Mouse (Mus musculus): ENCODE measurements around the gene Ndufb6. TPM values are rescaled to one million over a fixed set of nuclear protein-coding genes. Genes with fewer than 3 reads are reported as not detected.

Gene Ndufb6
- total RNA-seq, 4 experiments from 2014 or later, result 266 to 287 (median 272) TPM

GRCm38 (mm10) chr4:40254385-40255103, 24.7 kb downstream of the Ndufb6 start:
- no peak for DNase-seq (ENCODE audit: low spot score in 2 of 2)

DNA sequence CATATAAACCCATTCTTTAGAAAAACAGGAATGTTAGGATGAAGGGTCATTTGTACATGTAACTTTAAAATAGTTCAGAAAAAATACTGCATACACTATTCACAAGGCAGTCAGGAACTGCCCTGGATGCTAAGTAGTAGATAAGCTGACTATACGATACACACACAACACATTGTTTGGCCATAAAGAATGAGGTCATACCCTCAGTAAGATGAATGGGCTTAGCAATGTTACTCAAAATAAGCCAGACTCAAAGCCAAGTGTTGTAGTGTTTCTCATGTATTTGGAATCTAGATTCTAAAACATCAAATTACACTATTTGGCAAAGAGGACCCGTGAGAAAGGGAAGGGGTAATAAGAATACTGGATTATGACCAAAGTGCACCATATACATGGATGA, 25.5 kb downstream of the Ndufb6 start:
- no peak for DNase-seq (ENCODE audit: low spot score in 2 of 2)

DNA sequence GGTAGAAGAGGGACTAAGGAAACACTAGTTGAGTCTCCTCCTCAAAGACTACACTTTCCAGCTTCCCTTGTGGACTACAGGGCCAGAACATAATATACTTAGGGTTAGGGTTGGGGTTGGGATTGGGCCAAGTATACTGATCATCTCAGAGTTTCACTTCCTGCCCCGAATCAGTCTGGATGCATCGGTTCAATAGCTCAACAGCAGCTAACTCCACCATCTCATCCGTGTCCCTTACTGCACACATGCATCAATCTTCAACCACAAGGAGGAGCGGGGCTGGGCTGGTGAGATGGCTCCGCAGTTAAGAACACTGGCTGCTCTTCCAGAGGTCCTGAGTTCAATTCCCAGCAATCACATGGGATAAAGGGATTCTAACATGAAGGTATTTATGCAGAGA, 28.2 kb downstream of the Ndufb6 start:
- no peak for DNase-seq (ENCODE audit: low spot score in 2 of 2)

GRCm38 (mm10) chr4:40244035-40244434, 35.2 kb downstream of the Ndufb6 start:
- no peak for DNase-seq (ENCODE audit: low spot score in 2 of 2)

DNA sequence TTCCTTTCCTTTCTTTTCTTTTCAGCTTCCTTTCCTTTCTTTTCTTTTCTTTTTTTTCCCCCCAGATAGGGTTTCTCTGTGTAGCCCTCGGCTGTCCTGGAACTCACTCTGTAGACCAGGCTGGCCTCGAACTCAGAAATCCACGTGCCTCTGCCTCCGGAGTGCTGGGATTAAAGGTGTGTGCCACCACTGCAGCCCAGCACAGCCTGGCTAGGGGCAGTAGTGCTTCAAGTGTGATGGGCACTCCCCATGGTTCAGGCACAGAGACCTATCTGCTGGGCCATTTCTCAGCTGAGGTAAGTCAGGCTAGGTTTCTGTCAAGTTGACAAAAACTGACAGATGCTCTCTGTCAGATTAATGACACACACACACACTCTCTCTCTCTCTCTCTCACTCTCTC, 36.2 kb downstream of the Ndufb6 start:
- DNase-seq (ENCODE audit: low spot score in 2 of 2), result no peak

- no peak for DNase-seq (ENCODE audit: low spot score in 2 of 2)
These were observed 37.3 kb downstream of the Ndufb6 start for GRCm38 (mm10) chr4:40241928-40242327.

- DNase-seq (ENCODE audit: low spot score in 2 of 2), result no peak
These were observed 38.9 kb downstream of the Ndufb6 start for GRCm38 (mm10) chr4:40240272-40240744.

DNA sequence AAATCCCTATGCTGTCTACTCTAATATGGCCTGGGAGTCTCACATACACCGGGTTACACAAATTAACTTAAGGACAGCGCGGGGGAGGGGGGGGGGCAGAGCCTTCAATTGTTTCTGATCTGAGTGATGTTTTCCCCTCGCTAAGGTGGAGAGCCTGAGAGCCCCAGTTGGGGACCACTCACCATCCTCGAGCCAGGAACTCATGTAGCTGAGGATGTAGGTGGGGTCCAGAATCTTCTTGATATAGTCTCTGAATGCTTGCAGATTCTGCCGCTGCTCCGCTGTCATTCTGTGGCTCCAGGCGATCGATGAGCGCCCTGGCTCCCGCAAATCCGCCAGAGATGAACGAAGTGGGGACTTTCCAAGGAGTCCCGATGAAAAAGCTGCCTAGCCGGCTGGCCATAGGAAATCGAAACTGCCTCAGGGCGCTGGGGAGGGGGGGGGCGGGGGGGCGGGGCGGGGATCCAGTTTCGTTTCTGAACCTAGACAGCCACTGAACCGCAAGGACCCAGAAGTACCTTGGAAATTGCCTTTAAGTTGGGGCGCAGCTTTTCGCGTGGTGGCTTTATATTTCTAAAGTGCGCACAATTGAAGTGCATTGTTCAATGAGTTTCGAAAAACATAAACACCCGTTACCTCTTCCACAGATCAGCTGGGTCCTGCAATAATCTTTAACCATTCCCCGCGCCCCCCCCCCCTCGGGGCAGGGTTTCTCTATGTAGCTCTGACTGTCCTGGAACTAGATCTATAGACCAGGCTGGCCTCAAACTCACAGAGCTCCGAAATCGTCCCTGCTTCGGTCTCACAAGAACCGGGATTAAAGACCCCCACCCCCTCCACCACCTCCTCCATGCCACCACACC, 39.6 kb downstream of the Ndufb6 start, which contains the start of gene Ddx58:
Gene Ddx58, minus strand, starts transcription at position 420 of the 863 bp plus-strand sequence.
- DNase-seq (ENCODE audit: low spot score in 2 of 2), result no peak

GRCm38 (mm10) chr4:40238483-40239408, 40.5 kb downstream of the Ndufb6 start:
- peak in 1 of 2 experiments; percentile 28 for DNase-seq (ENCODE audit: low spot score in 2 of 2)

DNA sequence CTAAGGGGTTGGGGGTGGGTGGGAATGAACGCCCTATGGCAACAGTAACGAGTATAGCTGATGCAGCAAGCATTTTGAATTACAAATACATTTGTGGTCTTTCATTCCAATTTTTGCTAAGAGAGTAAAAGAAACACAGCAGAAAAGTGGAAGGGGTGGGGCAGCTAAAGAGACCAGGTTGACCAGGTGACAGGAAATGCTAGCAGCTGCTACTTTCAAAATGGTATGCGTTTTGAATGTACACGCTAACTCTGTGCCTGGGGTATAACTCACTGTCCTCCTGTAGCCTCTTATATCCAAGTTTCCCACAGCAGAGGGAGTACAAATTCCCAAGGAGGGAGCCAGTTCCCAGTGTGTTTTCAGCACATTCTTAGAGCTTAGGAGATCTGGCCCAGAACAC, 42.4 kb downstream of the Ndufb6 start:
- DNase-seq (ENCODE audit: low spot score in 2 of 2), result no peak

DNA sequence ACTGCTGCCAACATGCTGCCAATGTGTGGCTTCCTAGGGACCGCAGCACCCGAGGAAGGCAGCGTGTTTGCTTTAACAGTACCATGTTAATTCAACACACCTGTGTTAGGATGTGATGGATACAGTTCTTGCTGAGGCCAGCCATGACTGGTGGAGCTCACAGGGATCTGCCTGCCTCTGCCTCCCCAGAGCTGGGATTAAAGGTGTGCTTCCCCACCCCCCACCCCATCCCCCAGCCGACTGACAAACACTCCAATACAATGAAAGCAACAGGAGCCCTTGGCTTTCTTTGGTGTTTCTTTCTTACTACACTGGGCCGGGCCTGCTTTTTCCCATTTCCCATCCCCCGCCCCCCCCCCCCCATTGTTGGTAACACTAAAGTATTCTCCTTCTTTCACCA, 45.0 kb downstream of the Ndufb6 start:
- DNase-seq (ENCODE audit: low spot score in 2 of 2), result no peak

DNA sequence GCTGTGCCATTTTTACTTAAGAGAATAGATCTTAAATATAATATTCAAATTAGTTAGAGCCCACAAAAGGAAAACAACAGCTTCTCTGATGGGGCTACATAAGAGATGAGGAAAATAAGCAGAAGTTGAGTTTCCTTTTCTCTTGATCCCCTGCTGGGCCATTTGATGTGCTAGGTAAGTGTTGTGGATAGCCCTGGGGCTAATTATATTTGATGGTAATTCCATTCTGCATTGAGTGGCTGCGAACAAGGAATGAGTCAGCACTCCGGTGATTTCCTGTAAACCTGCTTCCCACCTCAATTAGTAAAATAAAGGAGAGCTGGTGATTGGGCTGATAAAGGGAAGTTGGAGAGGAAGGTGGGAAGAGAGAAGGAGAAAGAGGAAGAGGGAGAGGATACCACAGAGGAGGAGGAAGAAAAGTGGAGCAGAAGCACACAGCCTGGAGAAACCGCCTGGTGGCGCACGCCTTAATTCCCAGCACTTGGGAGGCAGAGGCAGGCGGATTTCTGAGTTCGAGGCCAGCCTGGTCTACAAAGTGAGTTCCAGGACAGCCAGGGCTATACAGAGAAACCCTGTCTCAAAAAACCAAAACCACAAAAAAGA, 46.1 kb downstream of the Ndufb6 start:
- no peak for DNase-seq (ENCODE audit: low spot score in 2 of 2)

DNA sequence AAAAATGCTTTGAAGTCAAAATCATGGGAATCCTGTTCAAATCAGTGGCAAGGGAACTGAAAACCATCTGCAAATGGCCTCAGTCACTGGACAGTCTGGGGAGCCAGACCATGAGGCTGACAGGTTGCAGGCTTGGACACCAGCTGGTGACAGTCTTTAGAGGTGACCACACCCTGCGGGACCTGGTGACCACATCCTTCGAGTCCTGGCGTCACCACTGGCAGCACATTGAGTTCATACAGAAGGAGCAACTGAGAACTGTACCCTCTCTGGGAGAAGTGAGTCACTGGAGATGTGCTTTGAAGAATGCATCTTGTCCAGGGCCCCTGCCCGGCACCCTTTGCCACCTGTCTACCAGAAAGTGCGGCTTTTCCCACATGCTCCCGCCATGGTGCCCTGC, 49.5 kb downstream of the Ndufb6 start:
- DNase-seq (ENCODE audit: low spot score in 2 of 2), result no peak

- no peak for DNase-seq (ENCODE audit: low spot score in 2 of 2)
These were observed 51.3 kb downstream of the Ndufb6 start for GRCm38 (mm10) chr4:40227886-40228285.

- DNase-seq (ENCODE audit: low spot score in 2 of 2), result no peak
These were observed 52.1 kb downstream of the Ndufb6 start for GRCm38 (mm10) chr4:40227131-40227530.

- DNase-seq (ENCODE audit: low spot score in 2 of 2), result no peak
These were observed 53.1 kb downstream of the Ndufb6 start for GRCm38 (mm10) chr4:40226095-40226494.

GRCm38 (mm10) chr4:40221876-40222585, 57.2 kb downstream of the Ndufb6 start:
- no peak for DNase-seq (ENCODE audit: low spot score in 2 of 2)

DNA sequence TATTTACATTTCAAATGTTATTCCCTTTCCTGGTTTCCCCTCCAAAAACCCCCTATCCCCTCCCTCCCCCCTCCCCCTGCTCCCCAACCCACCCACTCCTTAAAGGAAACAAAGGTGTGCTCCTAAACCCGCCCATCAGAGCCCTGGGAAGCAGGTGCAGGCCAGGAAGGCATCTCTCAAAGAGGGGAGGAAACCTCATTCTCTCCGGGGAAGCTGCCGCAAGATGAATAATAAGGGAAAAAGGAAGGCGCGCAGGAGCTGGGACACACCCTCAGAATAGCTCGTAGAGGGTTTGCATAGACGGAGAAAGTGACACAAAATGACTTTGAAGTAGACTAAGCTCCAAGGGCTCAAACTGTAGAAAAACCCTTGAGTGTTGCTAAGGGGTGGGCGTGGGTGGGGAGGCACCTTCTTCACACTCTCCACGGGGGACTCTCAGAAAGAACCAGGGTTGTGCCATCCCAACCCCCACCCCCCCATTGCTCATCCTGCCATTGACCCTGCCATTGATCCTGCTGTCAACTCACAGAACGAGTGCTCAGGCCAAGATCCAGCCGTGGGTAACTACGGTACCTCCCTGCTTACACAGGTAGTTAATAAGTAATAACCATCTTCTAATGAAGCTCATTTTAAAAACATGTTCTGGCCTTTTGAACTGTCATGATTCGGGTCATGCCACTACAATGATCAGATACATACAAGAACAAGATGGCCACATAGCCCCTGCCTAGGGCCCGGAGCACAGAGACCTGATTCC, 58.0 kb downstream of the Ndufb6 start:
- DNase-seq (ENCODE audit: low spot score in 2 of 2), result no peak
